ENCODE assay signal across 22 mouse cellular contexts in the genomic region with DNA sequence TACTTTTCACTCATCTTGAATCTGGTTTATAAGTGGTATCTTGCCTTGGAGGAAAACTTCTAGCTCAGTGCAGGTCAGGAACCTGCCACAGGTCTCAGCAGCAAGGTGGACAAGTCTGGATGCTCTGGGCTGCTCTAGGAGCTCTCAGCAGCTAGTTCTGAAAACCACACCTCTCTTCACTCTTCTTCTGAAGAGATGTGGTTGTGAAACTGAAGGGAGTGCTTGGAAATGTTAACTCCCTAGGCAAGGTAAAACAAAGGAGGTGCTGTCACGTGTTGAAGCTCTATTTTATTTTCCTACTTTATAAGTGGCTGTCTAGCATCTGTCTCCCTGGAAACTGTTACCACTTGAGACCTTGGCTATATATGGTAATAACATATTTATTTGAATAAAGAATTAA. TPM values are rescaled to one million over a fixed set of nuclear protein-coding genes. Genes with fewer than 3 reads are reported as not detected.
DNase-seq lines count a peak whose midpoint lies in the region; ATAC-seq and TF ChIP-seq lines count a peak whose summit lies in the region.
"Had no signal": no experiment of that assay in that cellular context is flagged by ENCODE, and none has a peak within 500 bp of the region (broad histone marks: within the 10 kb centered on the region; RNA-seq: fewer than 3 reads in every experiment).

No protein-coding gene starts in this region.

- no peak for TF ChIP-seq POLR2A in lung, adult 2 months (IDR thresholded peaks at IDR 0.05; ENCODE audit: borderline replicate concordance, extremely low read depth, low read depth, low read length)

- WGBS in lung, postnatal 0 days = 43% methylated on average over 1 of the region's 1 CpGs
- 55% methylated on average over 1 of the region's 1 CpGs for WGBS in lung, adult 2 months
- 72% methylated on average over 1 of the region's 1 CpGs for WGBS in hindbrain, embryonic 13.5 days

- no peak overlapping the region for H3K4me3 ChIP-seq in lung, postnatal 0 days (ENCODE audit: low read depth, low read length)
- H3K4me3 ChIP-seq in lung, adult 2 months (replicated peaks; ENCODE audit: extremely low read depth, low read depth, low read length) = no peak overlapping the region
- H3K4me3 ChIP-seq in hindbrain, embryonic 13.5 days = no peak overlapping the region
- H3K4me3 ChIP-seq: embryonic facial prominence, embryonic 13.5 days; embryonic facial prominence, embryonic 15.5 days; erythroblast, embryonic 14.5 days; forebrain, embryonic 10.5 days; forebrain, embryonic 12.5 days had no signal

- H3K4me2 ChIP-seq in lung, postnatal 0 days (replicated peaks; ENCODE audit: low read depth, low read length) = no peak overlapping the region
- no peak overlapping the region for H3K4me2 ChIP-seq in hindbrain, embryonic 13.5 days
- H3K4me2 ChIP-seq: embryonic facial prominence, embryonic 13.5 days; embryonic facial prominence, embryonic 15.5 days; forebrain, embryonic 12.5 days had no signal

- ATAC-seq in lung, postnatal 0 days = peak; percentile 93
- no peak for ATAC-seq in hindbrain, embryonic 13.5 days (ENCODE audit: low FRiP score)
- ATAC-seq: forebrain, embryonic 14.5 days; forebrain, embryonic 16.5 days had no signal

- DNase-seq in lung, postnatal 0 days (ENCODE audit: low spot score) = peak; percentile 86
- DNase-seq in lung, adult 2 months = no peak
- peak; percentile 67 for DNase-seq in lung, postnatal 25 days (ENCODE audit: low spot score)
- DNase-seq in lung, postnatal 4 days = no peak
- DNase-seq: adrenal gland, adult 2 months; adrenal gland, postnatal 10 days; adrenal gland, postnatal 25 days; cerebellum, adult 11 months; cerebellum, adult 18-20 months; cerebellum, adult 8-10 months; cerebellum, adult 9-11 months; cerebellum, postnatal 14 days; cerebellum, postnatal 36 days; embryo, embryonic 11 days had no signal

- no peaks in the 10 kb centered on the region for H3K36me3 ChIP-seq in lung, postnatal 0 days (ENCODE audit: insufficient read depth, low read length)
- H3K36me3 ChIP-seq in hindbrain, embryonic 13.5 days = peaks cover 5% of the 10 kb centered on the region
- H3K36me3 ChIP-seq: embryonic facial prominence, embryonic 15.5 days had no signal

- H3K27me3 ChIP-seq in lung, postnatal 0 days (replicated peaks; ENCODE audit: insufficient read depth, low read length) = no peaks in the 10 kb centered on the region
- H3K27me3 ChIP-seq in hindbrain, embryonic 13.5 days = no peaks in the 10 kb centered on the region
- H3K27me3 ChIP-seq: embryonic facial prominence, embryonic 13.5 days; embryonic facial prominence, embryonic 15.5 days; forebrain, embryonic 12.5 days had no signal

- H3K9me3 ChIP-seq in lung, postnatal 0 days (ENCODE audit: low read length) = no peaks in the 10 kb centered on the region
- peaks cover 6% of the 10 kb centered on the region; the same call in 1 of the 2 replicates for H3K9me3 ChIP-seq in hindbrain, embryonic 13.5 days

- no peak overlapping the region for H3K27ac ChIP-seq in lung, postnatal 0 days (ENCODE audit: low read length)
- H3K27ac ChIP-seq in hindbrain, embryonic 13.5 days = no peak overlapping the region
- H3K27ac ChIP-seq: embryonic facial prominence, embryonic 13.5 days; embryonic facial prominence, embryonic 15.5 days; forebrain, embryonic 10.5 days; forebrain, embryonic 12.5 days had no signal

- peak; percentile 32; the same call in 1 of the 2 replicates for TF ChIP-seq EP300 in lung, postnatal 0 days (IDR thresholded peaks at IDR 0.05)

- no peak for TF ChIP-seq CTCF in lung, postnatal 0 days (IDR thresholded peaks at IDR 0.05)
- no peak for TF ChIP-seq CTCF in lung, adult 2 months (IDR thresholded peaks at IDR 0.05; ENCODE audit: insufficient read depth, low read length)

- H3K9ac ChIP-seq in lung, postnatal 0 days (replicated peaks; ENCODE audit: low read depth) = no peak overlapping the region
- no peak overlapping the region for H3K9ac ChIP-seq in hindbrain, embryonic 13.5 days
- H3K9ac ChIP-seq: embryonic facial prominence, embryonic 13.5 days; embryonic facial prominence, embryonic 15.5 days; forebrain, embryonic 12.5 days had no signal

- no peaks in the 10 kb centered on the region; the same call in 1 of the 2 replicates for H3K4me1 ChIP-seq in lung, postnatal 0 days (ENCODE audit: insufficient read depth, low read depth, low read length)
- peaks cover 11% of the 10 kb centered on the region for H3K4me1 ChIP-seq in lung, adult 2 months (ENCODE audit: control insufficient read depth, insufficient read depth, low read length)
- peaks cover 11% of the 10 kb centered on the region for H3K4me1 ChIP-seq in hindbrain, embryonic 13.5 days (replicated peaks)

RNA-seq across cellular contexts. Expression of a gene that starts 18.5 kb away (rescaled TPM):
- 17.9 and 21.2 TPM in 2 replicates for polyA plus RNA-seq in lung, postnatal 0 days (2015; fragmentation: Nextera tagmentation; extraction: Ambion mirVana)
- 27.7 and 31.9 TPM in 2 replicates for polyA plus RNA-seq in lung, adult 2 months (2012; rRNA removed)
- 23.5 and 26.0 TPM in 2 replicates for polyA plus RNA-seq in hindbrain, embryonic 13.5 days (2015; fragmentation: Nextera tagmentation; extraction: Ambion mirVana)

Comparison
In these comparisons a context has a peak if more than half of its experiments do, and no peak if none do; other contexts are left out.
1. DNase-seq: peak in lung, postnatal 0 days (single experiment) and lung, postnatal 25 days (single experiment); none in lung, adult 2 months (single experiment) and lung, postnatal 4 days (0 of 2).